Mouse (Mus musculus) stomach, embryonic 15.5 days (tissue): ENCODE results near the gene Sipa1. TPM values are rescaled to one million over a fixed set of nuclear protein-coding genes. Genes with fewer than 3 reads are reported as not detected.

Source experiments
- ATAC-seq: fragments of 200-750 bp; cut with Nextera tagmentation; 2 replicates; pipeline ENCODE4 v1.8.0; 2017; ENCODE audit warnings: low read depth, moderate number of reproducible peaks, moderate TSS enrichment; ENCODE audit not compliant: insufficient read depth, low FRiP score
- H3K27ac ChIP-seq: fragments of 300-500 bp; sonication (generic); 2 replicates; pipeline ENCODE4 v1.5.1; 2015; ENCODE audit warnings: mild to moderate bottlenecking, inconsistent platforms
- H3K27me3 ChIP-seq: fragments of 300-500 bp; sonication (generic); replicated peaks from 2 replicates; pipeline ENCODE4 v1.6.1; 2015; ENCODE audit warnings: inconsistent platforms
- H3K36me3 ChIP-seq: fragments of 300-500 bp; sonication (generic); 2 replicates; pipeline ENCODE4 v1.6.1; 2015; ENCODE audit warnings: inconsistent platforms
- H3K4me1 ChIP-seq: fragments of 300-500 bp; sonication (generic); 2 replicates; pipeline ENCODE4 v1.6.1; 2015; ENCODE audit warnings: inconsistent platforms
- H3K4me2 ChIP-seq: fragments of 300-500 bp; sonication (generic); 2 replicates; pipeline ENCODE4 v1.6.1; 2015; ENCODE audit warnings: mild to moderate bottlenecking, inconsistent platforms
- H3K4me3 ChIP-seq: fragments of 300-500 bp; sonication (generic); replicated peaks from 2 replicates; pipeline ENCODE4 v1.5.1; 2015; ENCODE audit warnings: inconsistent platforms
- H3K9ac ChIP-seq: fragments of 300-500 bp; sonication (generic); 2 replicates; pipeline ENCODE4 v1.6.1; 2015; ENCODE audit warnings: inconsistent platforms
- H3K9me3 ChIP-seq: fragments of 300-500 bp; sonication (generic); 2 replicates; pipeline ENCODE4 v1.6.1; 2016; ENCODE audit warnings: inconsistent platforms
- WGBS: fragments of 180-500 bp; shearing (Covaris S2); methylation state at CpG from one replicate; pipeline ENCODE4 v1.1.7; 2015; 5-methylcytosine and 5-hydroxymethylcytosine counted together
- polyA plus RNA-seq: library from polyadenylated mRNA; unstranded; fragments of >200 nt; fragmentation: Nextera tagmentation; extraction: Ambion mirVana; gene quantifications from 2 replicates; pipeline ENCODE4 v1.2.1, GENCODE M21; 2015

Gene Sipa1
- polyA plus RNA-seq, 1 experiment from 2014 or later, result 28.7 TPM

- Histone ChIP-seq H3K4me2 (peak within 1 kb of the TSS; percentile 82), H3K4me1 (peaks cover 19% of the 10 kb centered on the region), H3K27me3 (no peaks in the 10 kb centered on the region), H3K27ac (peak within 1 kb of the TSS; percentile 92), H3K4me3 (peak within 1 kb of the TSS; percentile 86), H3K9ac (peak within 1 kb of the TSS; percentile 86), H3K9me3 (no peaks in the 10 kb centered on the region), H3K36me3 (peaks cover 20% of the 10 kb centered on the region)
- ATAC-seq, result peak; percentile 88
- WGBS, result under 1% methylated on average over 89 of the region's 109 CpGs
These were observed 26.1 kb downstream of the Sipa1 start, which contains the start of gene Rela for GRCm38 (mm10) chr19:5637069-5638047. TSS of gene Rela (plus strand) at chr19:5637483.

DNA sequence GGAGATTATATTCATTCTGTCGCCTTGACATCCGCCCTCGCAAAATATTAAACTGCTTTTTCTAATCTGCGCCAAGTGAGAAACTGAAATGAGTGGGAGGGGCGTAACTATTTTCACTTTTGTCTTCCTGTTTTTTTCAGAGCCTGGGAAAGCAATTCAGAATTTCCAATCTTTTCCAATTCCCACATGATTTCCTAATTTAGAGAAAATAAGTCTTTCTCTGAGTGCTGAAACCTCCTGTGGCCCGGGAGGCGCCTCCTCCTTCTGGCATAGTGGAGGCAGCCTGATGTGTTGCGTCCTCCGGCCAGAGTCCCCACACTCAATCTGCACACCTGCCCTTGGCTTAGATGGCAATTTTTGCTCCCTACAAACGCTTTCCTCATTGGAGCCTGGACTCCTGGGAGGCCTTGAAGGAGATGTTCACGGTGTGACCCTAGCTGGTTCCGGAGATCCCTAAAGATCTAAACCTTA lies 26.9 kb downstream of the Sipa1 start:
- 28% methylated on average over 12 of the region's 12 CpGs for WGBS
- H3K4me2 ChIP-seq, result peak overlapping the region; percentile 82
- no peak; the same call in 1 of the 2 replicates for ATAC-seq

DNA sequence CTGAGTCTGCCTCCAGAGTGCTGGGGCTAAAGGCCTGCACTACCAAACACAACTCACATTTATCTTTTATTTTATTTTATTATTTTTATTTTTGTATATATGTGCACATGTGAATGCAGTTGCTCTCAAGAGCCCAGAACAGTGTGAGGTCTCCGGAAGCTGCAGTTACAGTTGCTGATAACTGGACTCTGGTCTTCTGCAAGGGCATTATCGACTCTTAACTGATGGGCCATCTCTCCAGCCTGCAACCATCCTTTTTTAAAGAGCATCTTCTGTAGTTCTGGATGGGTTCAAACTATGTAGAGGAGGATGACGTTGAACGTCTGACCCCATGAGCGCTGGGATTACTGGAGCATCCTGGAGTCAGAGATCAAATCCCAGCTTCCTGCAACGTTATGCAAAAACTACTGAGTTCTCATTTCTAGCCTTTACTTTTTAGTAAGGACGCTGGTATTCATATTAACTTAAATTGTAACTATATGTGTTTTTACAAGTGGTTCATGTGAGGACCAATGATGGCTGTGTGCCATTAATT lies 27.4 kb downstream of the Sipa1 start:
- no peak for ATAC-seq
- Histone ChIP-seq H3K27me3 (no peaks in the 10 kb centered on the region), H3K9ac (no peak overlapping the region), H3K36me3 (peaks cover 9% of the 10 kb centered on the region), H3K27ac (0 out of 2 replicates have a peak overlapping the region, but pooled peaks have one; percentile 92), H3K4me2 (peak overlapping the region; percentile 82; the same call in 1 of the 2 replicates), H3K4me1 (peaks cover 19% of the 10 kb centered on the region), H3K4me3 (peak overlapping the region; percentile 86; the same call in 1 of the 2 replicates), H3K9me3 (no peaks in the 10 kb centered on the region)
- WGBS, result 74% methylated on average over 7 of the region's 7 CpGs

More for the DNA sequence above, 26.9 kb downstream of the Sipa1 start:
- H3K4me1 ChIP-seq, result peaks cover 19% of the 10 kb centered on the region
- H3K27ac ChIP-seq, result peak overlapping the region; percentile 92
- no peaks in the 10 kb centered on the region for H3K9me3 ChIP-seq
- peak overlapping the region; percentile 86; the same call in 1 of the 2 replicates for H3K9ac ChIP-seq
- H3K27me3 ChIP-seq, result no peaks in the 10 kb centered on the region
- H3K4me3 ChIP-seq, result peak overlapping the region; percentile 86
- peaks cover 14% of the 10 kb centered on the region for H3K36me3 ChIP-seq

- H3K4me3 ChIP-seq, result no peak overlapping the region
- WGBS, result 77% methylated on average over 9 of the region's 9 CpGs
- ATAC-seq, result no peak
- H3K36me3 ChIP-seq, result no peaks in the 10 kb centered on the region
- no peak overlapping the region for H3K9ac ChIP-seq
- no peak overlapping the region for H3K27ac ChIP-seq
- no peaks in the 10 kb centered on the region for H3K27me3 ChIP-seq
- H3K4me1 ChIP-seq, result peaks cover 8% of the 10 kb centered on the region
- H3K4me2 ChIP-seq, result no peak overlapping the region
- H3K9me3 ChIP-seq, result no peaks in the 10 kb centered on the region
These were observed 31.4 kb downstream of the Sipa1 start for GRCm38 (mm10) chr19:5632120-5632519.

- Histone ChIP-seq H3K9me3 (no peaks in the 10 kb centered on the region), H3K27ac (no peak overlapping the region), H3K4me2 (no peak overlapping the region), H3K4me3 (no peak overlapping the region), H3K9ac (no peak overlapping the region), H3K36me3 (no peaks in the 10 kb centered on the region), H3K27me3 (no peaks in the 10 kb centered on the region), H3K4me1 (no peaks in the 10 kb centered on the region)
- no peak for ATAC-seq
These were observed 33.6 kb downstream of the Sipa1 start for GRCm38 (mm10) chr19:5629907-5630306.

- no peak overlapping the region for H3K27ac ChIP-seq
- no peaks in the 10 kb centered on the region for H3K27me3 ChIP-seq
- 87% methylated on average over 8 of the region's 8 CpGs for WGBS
- H3K4me3 ChIP-seq, result no peak overlapping the region
- H3K9ac ChIP-seq, result no peak overlapping the region
- no peak for ATAC-seq
- no peaks in the 10 kb centered on the region for H3K9me3 ChIP-seq
- no peaks in the 10 kb centered on the region for H3K4me1 ChIP-seq
- no peaks in the 10 kb centered on the region for H3K36me3 ChIP-seq
- no peak overlapping the region for H3K4me2 ChIP-seq
These were observed 38.2 kb downstream of the Sipa1 start for GRCm38 (mm10) chr19:5625311-5625710.

DNA sequence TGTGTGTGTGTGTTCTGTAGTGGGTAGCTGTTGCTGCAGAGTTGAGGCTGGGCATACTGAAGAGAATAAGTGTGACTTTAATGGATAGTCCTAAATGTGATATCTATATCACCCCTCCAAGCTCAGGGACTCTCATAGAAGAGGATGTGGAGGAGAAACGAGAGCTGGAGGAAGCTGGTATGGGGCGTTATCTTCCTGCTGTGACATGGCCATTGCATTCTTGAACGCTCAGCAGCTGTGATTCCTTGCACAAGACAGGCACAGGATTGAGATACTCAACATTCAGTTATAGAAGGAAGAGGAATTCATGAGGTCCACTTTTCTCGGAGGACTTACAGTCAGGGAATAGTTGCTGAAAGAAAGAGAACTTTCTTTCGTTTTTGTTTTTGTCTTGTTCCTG lies 41.6 kb downstream of the Sipa1 start:
- no peak overlapping the region for H3K4me3 ChIP-seq
- H3K4me1 ChIP-seq, result no peaks in the 10 kb centered on the region
- H3K9ac ChIP-seq, result no peak overlapping the region
- no peak for ATAC-seq
- H3K36me3 ChIP-seq, result no peaks in the 10 kb centered on the region
- 73% methylated on average over 5 of the region's 5 CpGs for WGBS
- H3K27ac ChIP-seq, result no peak overlapping the region
- H3K9me3 ChIP-seq, result no peaks in the 10 kb centered on the region
- no peak overlapping the region for H3K4me2 ChIP-seq
- H3K27me3 ChIP-seq, result no peaks in the 10 kb centered on the region

DNA sequence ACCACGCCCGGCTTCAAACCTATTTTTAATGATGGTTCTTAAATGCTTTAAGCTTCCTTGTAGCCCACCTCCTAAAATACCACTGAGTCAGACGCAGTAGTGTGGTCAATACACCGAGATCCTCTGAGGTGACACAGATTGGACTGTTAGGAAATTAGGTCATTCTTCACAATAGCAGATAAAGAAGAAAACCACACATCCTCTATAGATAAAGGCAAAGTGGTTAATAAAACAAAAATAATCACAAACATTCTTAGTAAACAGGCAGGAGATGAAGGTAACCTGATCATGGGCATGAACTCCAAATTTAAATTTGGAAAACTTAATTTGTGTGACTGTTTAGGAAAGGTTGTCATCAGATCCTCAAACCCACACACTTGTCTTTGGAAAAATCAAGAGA lies 43.5 kb downstream of the Sipa1 start:
- ATAC-seq, result no peak
- H3K27ac ChIP-seq, result no peak overlapping the region
- H3K27me3 ChIP-seq, result no peaks in the 10 kb centered on the region
- no peak overlapping the region for H3K4me3 ChIP-seq
- no peaks in the 10 kb centered on the region for H3K9me3 ChIP-seq
- WGBS, result 79% methylated on average over 4 of the region's 4 CpGs
- no peak overlapping the region for H3K4me2 ChIP-seq
- H3K9ac ChIP-seq, result no peak overlapping the region
- H3K36me3 ChIP-seq, result no peaks in the 10 kb centered on the region
- no peaks in the 10 kb centered on the region for H3K4me1 ChIP-seq

GRCm38 (mm10) chr19:5614953-5615352 lies 48.6 kb downstream of the Sipa1 start:
- Histone ChIP-seq H3K9me3 (no peaks in the 10 kb centered on the region), H3K9ac (no peak overlapping the region), H3K27me3 (no peaks in the 10 kb centered on the region), H3K4me1 (peaks cover 7% of the 10 kb centered on the region), H3K27ac (no peak overlapping the region), H3K4me3 (no peak overlapping the region), H3K4me2 (no peak overlapping the region), H3K36me3 (no peaks in the 10 kb centered on the region)
- ATAC-seq, result no peak
- WGBS, result 48% methylated on average over 2 of the region's 2 CpGs

GRCm38 (mm10) chr19:5612762-5613411 lies 50.6 kb downstream of the Sipa1 start:
- Histone ChIP-seq H3K4me3 (no peak overlapping the region), H3K9ac (no peak overlapping the region), H3K4me1 (peaks cover 18% of the 10 kb centered on the region), H3K27ac (no peak overlapping the region), H3K4me2 (no peak overlapping the region), H3K9me3 (no peaks in the 10 kb centered on the region), H3K27me3 (no peaks in the 10 kb centered on the region), H3K36me3 (peaks cover 6% of the 10 kb centered on the region)
- no peak for ATAC-seq
- WGBS, result 65% methylated on average over 3 of the region's 3 CpGs

GRCm38 (mm10) chr19:5611973-5612372 lies 51.5 kb downstream of the Sipa1 start:
- Histone ChIP-seq H3K9me3 (no peaks in the 10 kb centered on the region), H3K27me3 (no peaks in the 10 kb centered on the region), H3K36me3 (peaks cover 15% of the 10 kb centered on the region), H3K4me2 (no peak overlapping the region), H3K4me3 (no peak overlapping the region), H3K27ac (no peak overlapping the region), H3K4me1 (peaks cover 18% of the 10 kb centered on the region), H3K9ac (no peak overlapping the region)
- 88% methylated on average over 1 of the region's 1 CpGs for WGBS
- no peak for ATAC-seq
